Mouse (Mus musculus) thymus, adult 2 months (tissue): ENCODE data around the gene Sostdc1. TPM values are rescaled to one million over a fixed set of nuclear protein-coding genes. Genes with fewer than 3 reads are reported as not detected.
A peak's percentile ranks its signal among the peaks of the same experiment; 100 is the strongest.

Experiments
- DNase-seq: peaks from one replicate; pipeline ENCODE4 v3.0.0; 2021
- H3K27ac ChIP-seq: fragments of 200-500 bp; 2 replicates; pipeline ENCODE4 v1.5.1; 2012; ENCODE audit warnings: low read length, control low read depth; ENCODE audit not compliant: control insufficient read depth, insufficient read depth
- H3K27me3 ChIP-seq: fragments of 200-500 bp; 2 replicates; pipeline ENCODE4 v1.6.1; 2012; ENCODE audit warnings: mild to moderate bottlenecking, low read length, moderate library complexity, mixed read lengths; ENCODE audit not compliant: control insufficient read depth, insufficient read depth
- H3K36me3 ChIP-seq: fragments of 200-500 bp; 2 replicates; pipeline ENCODE4 v1.6.1; 2012; ENCODE audit warnings: mild to moderate bottlenecking, low read length, moderate library complexity; ENCODE audit not compliant: control insufficient read depth, insufficient read depth
- H3K4me1 ChIP-seq: fragments of 200-500 bp; replicated peaks from 2 replicates; pipeline ENCODE4 v1.6.1; 2012; ENCODE audit warnings: low read length; ENCODE audit not compliant: control insufficient read depth, insufficient read depth
- H3K4me3 ChIP-seq: fragments of 200-500 bp; 2 replicates; pipeline ENCODE4 v1.5.1; 2012; ENCODE audit warnings: mild to moderate bottlenecking, low read length, control low read depth, moderate library complexity; ENCODE audit not compliant: control insufficient read depth, insufficient read depth
- CTCF ChIP-seq: fragments of 200-500 bp; IDR thresholded peaks from 2 replicates; pipeline ENCODE4 v1.5.1; 2012; ENCODE audit warnings: mild to moderate bottlenecking, control low read depth, low read length, moderate library complexity, borderline replicate concordance; ENCODE audit not compliant: control insufficient read depth, poor library complexity, insufficient read depth; ENCODE audit errors: extremely low read depth
- POLR2A ChIP-seq: fragments of 200-500 bp; IDR thresholded peaks from 2 replicates; pipeline ENCODE4 v1.6.1; 2012; ENCODE audit warnings: mild to moderate bottlenecking, low read length, control low read depth, moderate library complexity; ENCODE audit not compliant: control insufficient read depth, poor library complexity, insufficient read depth; ENCODE audit errors: extremely low read depth
- WGBS: fragments of 180-500 bp; shearing (Covaris S2); methylation state at CpG from one replicate; pipeline ENCODE4 v1.1.7; 2018; 5-methylcytosine and 5-hydroxymethylcytosine counted together
- polyA plus RNA-seq: library from polyadenylated mRNA; depleted of rRNA; stranded (reverse); fragments of >200 nt; gene quantifications from 2 replicates; pipeline ENCODE4 v1.2.3, GENCODE M21; 2012

Gene Sostdc1
- polyA plus RNA-seq, 1 experiment, result 0.96 TPM

DNA sequence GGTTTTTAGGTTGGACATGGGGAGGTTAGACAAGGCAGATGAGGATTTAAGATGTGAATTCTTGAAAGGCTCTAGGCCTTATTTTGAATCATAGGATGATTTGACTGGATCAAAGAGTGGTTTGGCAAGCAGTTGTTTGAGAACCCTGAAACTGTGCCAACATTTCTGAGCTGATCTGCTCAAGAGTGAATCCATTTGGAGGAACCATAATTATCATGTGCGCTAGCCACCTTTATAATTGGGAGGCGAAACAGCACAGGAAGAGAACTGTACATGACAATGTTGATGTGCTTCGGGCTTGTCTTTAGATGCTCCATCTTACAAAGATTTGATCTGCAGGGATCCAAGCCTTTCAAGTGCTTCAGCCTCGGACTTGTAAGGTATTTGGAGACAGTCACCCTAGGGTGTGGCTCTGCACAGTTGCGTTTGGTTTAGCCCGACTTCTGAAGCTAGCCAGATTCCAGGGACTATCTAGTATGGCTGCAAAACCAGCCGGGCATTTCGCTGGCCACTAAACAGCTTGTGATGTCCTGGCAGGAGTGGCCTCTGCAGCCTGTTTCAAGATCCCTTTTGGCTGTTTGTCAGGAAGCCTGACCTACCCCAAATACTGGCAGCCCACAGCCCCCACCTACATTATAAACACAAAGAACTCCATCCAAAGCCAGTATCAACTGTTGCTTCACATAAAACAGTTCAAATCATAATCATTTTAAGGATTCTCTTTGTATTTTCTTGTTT lies 10.9 kb upstream of the Sostdc1 start:
- WGBS, result 96% methylated on average over 8 of the region's 8 CpGs
- no peak for TF ChIP-seq CTCF
- no peak for TF ChIP-seq POLR2A
- no peak overlapping the region for H3K4me3 ChIP-seq
- no peak for DNase-seq
- H3K27me3 ChIP-seq, result no peaks in the 10 kb centered on the region
- H3K27ac ChIP-seq, result no peak overlapping the region
- no peaks in the 10 kb centered on the region for H3K36me3 ChIP-seq
- H3K4me1 ChIP-seq, result no peaks in the 10 kb centered on the region

DNA sequence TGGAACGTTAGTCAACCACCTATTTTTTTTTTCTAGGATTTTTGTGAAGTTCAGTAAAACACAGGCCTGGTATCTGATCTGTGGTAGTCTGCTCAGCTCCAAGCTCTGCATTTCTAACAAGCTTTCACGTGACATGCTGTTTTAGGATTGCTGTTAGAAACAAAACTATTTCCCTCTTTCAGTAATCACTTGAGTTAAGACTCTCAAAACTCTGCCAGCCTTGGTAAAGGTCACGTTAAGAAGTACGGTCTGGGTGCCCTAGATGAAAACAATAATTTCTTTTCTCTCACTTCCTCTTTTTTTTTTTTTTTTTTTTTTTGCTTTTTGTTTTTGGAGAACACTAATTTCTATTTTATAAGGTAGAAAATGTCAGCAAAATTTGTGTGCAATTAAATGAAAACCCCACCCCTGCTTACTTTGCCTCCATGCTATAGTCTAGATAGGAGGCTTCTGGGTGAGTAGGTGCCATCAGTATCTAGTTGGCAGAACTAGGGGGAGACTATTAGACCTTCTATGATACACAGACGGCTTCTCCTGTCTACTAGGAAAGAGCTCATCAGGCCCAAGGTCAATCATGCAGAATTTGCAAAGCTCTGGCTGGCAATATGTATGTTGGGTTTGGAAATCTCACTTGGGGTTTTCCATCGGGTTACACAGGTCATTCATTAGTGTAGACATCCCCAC lies 5.1 kb upstream of the Sostdc1 start:
- H3K4me3 ChIP-seq, result no peak overlapping the region
- WGBS, result 39% methylated on average over 6 of the region's 6 CpGs
- H3K36me3 ChIP-seq, result no peaks in the 10 kb centered on the region
- H3K27me3 ChIP-seq, result no peaks in the 10 kb centered on the region
- TF ChIP-seq CTCF (no peak), POLR2A (no peak)
- DNase-seq, result no peak
- H3K4me1 ChIP-seq, result no peaks in the 10 kb centered on the region
- no peak overlapping the region for H3K27ac ChIP-seq

DNA sequence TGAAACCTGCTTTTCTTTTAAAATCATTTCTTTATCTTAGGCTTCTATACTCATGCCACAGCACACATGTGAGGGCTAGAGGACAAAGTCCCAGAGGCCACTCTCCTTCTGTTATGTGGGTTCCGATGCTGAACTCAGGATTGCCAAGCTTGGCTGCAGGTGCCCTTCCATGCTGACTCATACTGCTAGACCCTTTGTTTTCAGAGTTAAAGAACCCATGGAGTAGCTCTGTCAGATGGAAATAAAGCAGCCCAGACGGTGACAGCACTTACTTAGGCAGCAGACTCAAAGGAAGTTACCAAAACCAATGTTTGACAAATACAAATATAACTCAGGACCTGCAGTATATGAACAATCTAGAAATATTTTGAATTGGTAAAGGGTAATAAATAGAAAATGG lies 924 bp upstream of the Sostdc1 start:
- H3K4me1 ChIP-seq, result no peaks in the 10 kb centered on the region
- DNase-seq, result no peak

DNA sequence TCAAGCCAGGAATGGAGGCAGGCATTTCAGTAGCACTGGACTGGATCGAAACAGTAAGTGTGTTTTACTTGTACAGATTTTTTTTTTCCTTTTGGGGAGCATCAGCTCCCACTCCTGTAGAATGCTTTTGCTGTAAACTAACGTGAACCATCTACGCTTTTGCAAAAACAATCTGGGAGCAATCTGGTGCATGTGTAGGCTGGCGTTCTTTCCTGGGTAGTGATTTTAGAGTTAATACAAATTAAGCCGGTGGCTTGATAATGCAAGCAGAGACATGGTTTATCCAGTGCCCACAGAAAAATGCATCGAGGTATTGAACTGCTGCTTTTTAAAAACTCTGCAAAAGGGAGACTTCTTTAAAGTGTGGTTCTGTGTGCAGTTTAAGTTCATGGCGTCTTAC lies 507 bp downstream of the Sostdc1 start:
- Histone ChIP-seq H3K4me1 (no peaks in the 10 kb centered on the region), H3K27ac (no peak overlapping the region), H3K27me3 (no peaks in the 10 kb centered on the region), H3K36me3 (no peaks in the 10 kb centered on the region), H3K4me3 (no peak overlapping the region)
- DNase-seq, result no peak
- WGBS, result 91% methylated on average over 7 of the region's 7 CpGs
- no peak for TF ChIP-seq CTCF

More for the DNA sequence above, 924 bp upstream of the Sostdc1 start:
- no peak overlapping the region for H3K4me3 ChIP-seq
- no peaks in the 10 kb centered on the region for H3K27me3 ChIP-seq
- H3K27ac ChIP-seq, result no peak overlapping the region
- H3K36me3 ChIP-seq, result no peaks in the 10 kb centered on the region
- 19% methylated on average over 2 of the region's 2 CpGs for WGBS
- TF ChIP-seq CTCF (no peak), POLR2A (no peak)

DNA sequence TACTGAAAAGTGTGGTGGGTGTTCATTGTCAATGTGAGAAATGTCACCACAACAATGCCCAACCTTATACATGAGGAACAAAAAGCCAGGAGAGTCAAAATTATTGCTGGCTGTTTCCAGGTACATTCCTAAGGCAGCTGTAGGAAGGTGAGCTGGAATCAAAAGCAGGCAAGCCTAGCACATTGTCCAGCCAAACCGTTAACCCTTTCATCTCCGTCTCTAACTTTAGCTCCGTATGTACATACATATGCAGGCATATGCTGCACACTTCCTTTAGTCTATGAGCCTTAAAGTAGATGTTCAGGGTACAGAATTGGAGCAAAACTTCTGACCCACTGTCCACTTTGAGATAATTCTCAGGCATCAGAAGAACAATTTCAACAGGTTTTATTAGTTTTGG lies 1.6 kb downstream of the Sostdc1 start:
- Histone ChIP-seq H3K4me3 (no peak overlapping the region), H3K36me3 (no peaks in the 10 kb centered on the region), H3K27ac (no peak overlapping the region), H3K27me3 (no peaks in the 10 kb centered on the region), H3K4me1 (no peaks in the 10 kb centered on the region)
- TF ChIP-seq CTCF, result no peak
- TF ChIP-seq POLR2A, result no peak
- 94% methylated on average over 3 of the region's 3 CpGs for WGBS
- DNase-seq, result no peak

DNA sequence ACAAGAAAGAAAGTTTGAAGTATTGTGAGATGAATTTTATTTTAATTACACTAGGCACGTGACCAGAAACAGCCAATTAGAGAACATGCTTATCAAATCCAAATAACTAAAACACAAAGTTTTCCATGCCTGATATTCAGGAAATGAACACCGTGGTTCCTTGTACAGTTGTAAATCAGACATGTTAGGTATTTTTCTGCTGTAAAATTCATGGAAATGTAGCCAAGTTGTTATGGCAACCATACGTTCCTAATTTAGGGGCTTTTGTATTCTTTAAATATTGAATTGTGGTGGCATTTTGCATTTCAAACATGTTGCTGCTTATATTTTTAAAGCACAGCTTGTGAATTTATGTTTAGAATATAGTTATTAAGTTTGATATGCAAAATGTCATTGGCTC lies 2.1 kb downstream of the Sostdc1 start:
- Histone ChIP-seq H3K27me3 (no peaks in the 10 kb centered on the region), H3K27ac (no peak overlapping the region), H3K4me1 (no peaks in the 10 kb centered on the region), H3K4me3 (no peak overlapping the region), H3K36me3 (no peaks in the 10 kb centered on the region)
- TF ChIP-seq CTCF, result no peak
- no peak for TF ChIP-seq POLR2A
- DNase-seq, result no peak
- WGBS, result 87% methylated on average over 3 of the region's 3 CpGs

DNA sequence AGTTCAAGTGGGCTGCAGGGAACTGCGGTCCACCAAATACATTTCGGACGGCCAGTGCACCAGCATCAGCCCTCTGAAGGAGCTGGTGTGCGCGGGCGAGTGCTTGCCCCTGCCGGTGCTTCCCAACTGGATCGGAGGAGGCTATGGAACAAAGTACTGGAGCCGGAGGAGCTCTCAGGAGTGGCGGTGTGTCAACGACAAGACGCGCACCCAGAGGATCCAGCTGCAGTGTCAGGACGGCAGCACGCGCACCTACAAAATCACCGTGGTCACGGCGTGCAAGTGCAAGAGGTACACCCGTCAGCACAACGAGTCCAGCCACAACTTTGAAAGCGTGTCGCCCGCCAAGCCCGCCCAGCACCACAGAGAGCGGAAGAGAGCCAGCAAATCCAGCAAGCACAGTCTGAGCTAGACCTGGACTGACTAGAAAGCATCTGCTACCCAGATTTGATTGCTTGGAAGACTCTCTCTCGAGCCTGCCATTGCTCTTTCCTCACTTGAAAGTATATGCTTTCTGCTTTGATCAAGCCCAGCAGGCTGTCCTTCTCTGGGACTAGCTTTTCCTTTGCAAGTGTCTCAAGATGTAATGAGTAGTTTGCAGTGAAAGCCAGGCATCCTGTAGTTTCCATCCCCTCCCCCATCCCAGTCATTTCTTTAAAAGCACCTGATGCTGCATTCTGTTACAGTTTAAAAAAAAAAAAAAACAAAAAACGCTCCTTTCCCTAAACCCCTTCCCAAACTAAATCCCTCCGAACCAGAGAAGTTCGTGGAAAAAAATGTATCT lies 3.3 kb downstream of the Sostdc1 start:
- Histone ChIP-seq H3K27ac (no peak overlapping the region), H3K4me1 (no peaks in the 10 kb centered on the region), H3K27me3 (no peaks in the 10 kb centered on the region), H3K4me3 (peak overlapping the region; percentile 27), H3K36me3 (no peaks in the 10 kb centered on the region)
- DNase-seq, result peak; percentile 33
- WGBS, result 8% methylated on average over 30 of the region's 30 CpGs
- TF ChIP-seq CTCF, result no peak
